Mouse (Mus musculus): ENCODE results near the gene Fam19a3. TPM values are rescaled to one million over a fixed set of nuclear protein-coding genes. Genes with fewer than 3 reads are reported as not detected.

The Fam19a3 gene
- polyA plus RNA-seq, 1 experiment from 2014 or later, result 0.06 TPM

GRCm38 (mm10) chr3:104805539-104805938, 23.9 kb upstream of the Fam19a3 start:
- WGBS, result 79% methylated on average over 9 of the region's 9 CpGs
- no peak overlapping the region for H3K4me2 ChIP-seq (replicated peaks)
- peaks cover 14% of the 10 kb centered on the region for H3K36me3 ChIP-seq
- H3K27ac ChIP-seq, result no peak overlapping the region
- ATAC-seq (ENCODE audit: low FRiP score), result no peak
- H3K9me3 ChIP-seq (replicated peaks), result no peaks in the 10 kb centered on the region
- 0 out of 2 replicates have a peak overlapping the region, but pooled peaks have one; percentile 27 for H3K9ac ChIP-seq
- H3K4me1 ChIP-seq, result no peaks in the 10 kb centered on the region
- H3K27me3 ChIP-seq, result no peaks in the 10 kb centered on the region
- H3K4me3 ChIP-seq, result no peak overlapping the region

GRCm38 (mm10) chr3:104804312-104804711, 22.7 kb upstream of the Fam19a3 start:
- no peak overlapping the region for H3K4me3 ChIP-seq

GRCm38 (mm10) chr3:104801481-104801880, 19.8 kb upstream of the Fam19a3 start:
- Histone ChIP-seq H3K4me3 (no peak overlapping the region), H3K4me2 (replicated peaks) (no peak overlapping the region), H3K4me1 (no peaks in the 10 kb centered on the region), H3K36me3 (peaks cover 27% of the 10 kb centered on the region), H3K9ac (no peak overlapping the region), H3K9me3 (replicated peaks) (no peaks in the 10 kb centered on the region), H3K27ac (no peak overlapping the region), H3K27me3 (no peaks in the 10 kb centered on the region)
- no peak for ATAC-seq (ENCODE audit: low FRiP score)
- WGBS, result 85% methylated on average over 6 of the region's 6 CpGs

More at GRCm38 (mm10) chr3:104804312-104804711, 22.7 kb upstream of the Fam19a3 start:
- Histone ChIP-seq H3K9ac (no peak overlapping the region), H3K27me3 (no peaks in the 10 kb centered on the region), H3K36me3 (peaks cover 19% of the 10 kb centered on the region), H3K4me2 (replicated peaks) (no peak overlapping the region), H3K27ac (no peak overlapping the region), H3K4me1 (no peaks in the 10 kb centered on the region), H3K9me3 (replicated peaks) (no peaks in the 10 kb centered on the region)
- ATAC-seq (ENCODE audit: low FRiP score), result no peak
- 88% methylated on average over 10 of the region's 10 CpGs for WGBS

- Histone ChIP-seq H3K4me3 (no peak overlapping the region), H3K27ac (no peak overlapping the region), H3K4me2 (replicated peaks) (no peak overlapping the region), H3K27me3 (no peaks in the 10 kb centered on the region), H3K9me3 (replicated peaks) (no peaks in the 10 kb centered on the region), H3K36me3 (peaks cover 30% of the 10 kb centered on the region), H3K4me1 (0 out of 2 replicates have a peak, but pooled peaks cover 3% of the 10 kb centered on the region), H3K9ac (no peak overlapping the region)
- WGBS, result 95% methylated on average over 11 of the region's 11 CpGs
- ATAC-seq (ENCODE audit: low FRiP score), result no peak
Measured at GRCm38 (mm10) chr3:104800681-104801080, 19.0 kb upstream of the Fam19a3 start.

- Histone ChIP-seq H3K36me3 (peaks cover 28% of the 10 kb centered on the region), H3K9ac (no peak overlapping the region), H3K4me3 (no peak overlapping the region), H3K27ac (no peak overlapping the region), H3K4me1 (peaks cover 20% of the 10 kb centered on the region), H3K27me3 (no peaks in the 10 kb centered on the region), H3K9me3 (replicated peaks) (no peaks in the 10 kb centered on the region), H3K4me2 (replicated peaks) (no peak overlapping the region)
- 86% methylated on average over 15 of the region's 15 CpGs for WGBS
- ATAC-seq (ENCODE audit: low FRiP score), result no peak
Measured at GRCm38 (mm10) chr3:104796430-104797082, 14.9 kb upstream of the Fam19a3 start.

GRCm38 (mm10) chr3:104795661-104796340, 14.2 kb upstream of the Fam19a3 start:
- Histone ChIP-seq H3K9ac (no peak overlapping the region), H3K4me1 (peaks cover 28% of the 10 kb centered on the region)

GRCm38 (mm10) chr3:104794953-104795470, 13.4 kb upstream of the Fam19a3 start:
- H3K9ac ChIP-seq, result no peak overlapping the region

More at GRCm38 (mm10) chr3:104795661-104796340, 14.2 kb upstream of the Fam19a3 start:
- no peak for ATAC-seq (ENCODE audit: low FRiP score)
- H3K4me2 ChIP-seq (replicated peaks), result no peak overlapping the region
- peaks cover 25% of the 10 kb centered on the region for H3K36me3 ChIP-seq
- H3K27ac ChIP-seq, result no peak overlapping the region
- no peaks in the 10 kb centered on the region for H3K9me3 ChIP-seq (replicated peaks)
- WGBS, result 76% methylated on average over 15 of the region's 15 CpGs
- no peak overlapping the region for H3K4me3 ChIP-seq
- H3K27me3 ChIP-seq, result no peaks in the 10 kb centered on the region

GRCm38 (mm10) chr3:104793871-104794828, 12.5 kb upstream of the Fam19a3 start:
- Histone ChIP-seq H3K36me3 (peaks cover 18% of the 10 kb centered on the region; the same call in 1 of the 2 replicates), H3K4me1 (peaks cover 44% of the 10 kb centered on the region), H3K27ac (peak overlapping the region; percentile 78), H3K9ac (no peak overlapping the region), H3K9me3 (replicated peaks) (no peaks in the 10 kb centered on the region), H3K4me2 (replicated peaks) (no peak overlapping the region; the same call in 1 of the 2 replicates), H3K27me3 (peaks cover 12% of the 10 kb centered on the region), H3K4me3 (no peak overlapping the region)
- ATAC-seq (ENCODE audit: low FRiP score), result peak; percentile 90
- WGBS, result 58% methylated on average over 20 of the region's 20 CpGs

More at GRCm38 (mm10) chr3:104794953-104795470, 13.4 kb upstream of the Fam19a3 start:
- peaks cover 18% of the 10 kb centered on the region; the same call in 1 of the 2 replicates for H3K36me3 ChIP-seq
- WGBS, result 67% methylated on average over 12 of the region's 12 CpGs
- peaks cover 8% of the 10 kb centered on the region for H3K27me3 ChIP-seq
- no peak for ATAC-seq (ENCODE audit: low FRiP score)
- H3K4me3 ChIP-seq, result no peak overlapping the region
- no peak overlapping the region for H3K4me2 ChIP-seq (replicated peaks)
- peak overlapping the region; percentile 35; the same call in 1 of the 2 replicates for H3K27ac ChIP-seq
- H3K9me3 ChIP-seq (replicated peaks), result no peaks in the 10 kb centered on the region
- peaks cover 35% of the 10 kb centered on the region for H3K4me1 ChIP-seq

GRCm38 (mm10) chr3:104792360-104793270, 11.0 kb upstream of the Fam19a3 start:
- no peak overlapping the region for H3K9ac ChIP-seq
- no peak overlapping the region for H3K4me2 ChIP-seq (replicated peaks)
- no peak for ATAC-seq (ENCODE audit: low FRiP score)
- 77% methylated on average over 15 of the region's 15 CpGs for WGBS
- no peak overlapping the region for H3K27ac ChIP-seq
- H3K4me1 ChIP-seq, result peaks cover 45% of the 10 kb centered on the region
- H3K36me3 ChIP-seq, result peaks cover 18% of the 10 kb centered on the region; the same call in 1 of the 2 replicates
- H3K4me3 ChIP-seq, result no peak overlapping the region
- peaks cover 15% of the 10 kb centered on the region for H3K27me3 ChIP-seq
- no peaks in the 10 kb centered on the region for H3K9me3 ChIP-seq (replicated peaks)

- H3K4me2 ChIP-seq (replicated peaks), result peak overlapping the region; percentile 88; the same call in 1 of the 2 replicates
- H3K9me3 ChIP-seq (replicated peaks), result no peaks in the 10 kb centered on the region
- no peak overlapping the region for H3K27ac ChIP-seq
- peaks cover 16% of the 10 kb centered on the region for H3K27me3 ChIP-seq
- peaks cover 45% of the 10 kb centered on the region for H3K4me1 ChIP-seq
- no peak overlapping the region for H3K9ac ChIP-seq
- H3K4me3 ChIP-seq, result no peak overlapping the region
- peaks cover 12% of the 10 kb centered on the region; the same call in 1 of the 2 replicates for H3K36me3 ChIP-seq
- no peak for ATAC-seq (ENCODE audit: low FRiP score)
- 92% methylated on average over 8 of the region's 8 CpGs for WGBS
Measured at GRCm38 (mm10) chr3:104791671-104792070, 10.0 kb upstream of the Fam19a3 start.

- peaks cover 21% of the 10 kb centered on the region for H3K27me3 ChIP-seq
- peak overlapping the region; percentile 53 for H3K27ac ChIP-seq
- peaks cover 45% of the 10 kb centered on the region for H3K4me1 ChIP-seq
- peaks cover 9% of the 10 kb centered on the region; the same call in 1 of the 2 replicates for H3K36me3 ChIP-seq
- WGBS, result 17% methylated on average over 4 of the region's 4 CpGs
- peak overlapping the region; percentile 58; the same call in 1 of the 2 replicates for H3K4me3 ChIP-seq
- H3K9me3 ChIP-seq (replicated peaks), result no peaks in the 10 kb centered on the region
- H3K4me2 ChIP-seq (replicated peaks), result peak overlapping the region; percentile 88
- H3K9ac ChIP-seq, result peak overlapping the region; percentile 68; the same call in 1 of the 2 replicates
- no peak for ATAC-seq (ENCODE audit: low FRiP score)
Measured at GRCm38 (mm10) chr3:104791017-104791416, 9.4 kb upstream of the Fam19a3 start.

All from hindbrain, embryonic 12.5 days (tissue).